Mouse (Mus musculus) lung, postnatal 25 days (tissue): ENCODE data around the gene Amz2.

ENCODE experiments used
- DNase-seq: peaks from one replicate; pipeline ENCODE4 v3.0.0; 2022; ENCODE audit warnings: low spot score

Amz2 gene

DNA sequence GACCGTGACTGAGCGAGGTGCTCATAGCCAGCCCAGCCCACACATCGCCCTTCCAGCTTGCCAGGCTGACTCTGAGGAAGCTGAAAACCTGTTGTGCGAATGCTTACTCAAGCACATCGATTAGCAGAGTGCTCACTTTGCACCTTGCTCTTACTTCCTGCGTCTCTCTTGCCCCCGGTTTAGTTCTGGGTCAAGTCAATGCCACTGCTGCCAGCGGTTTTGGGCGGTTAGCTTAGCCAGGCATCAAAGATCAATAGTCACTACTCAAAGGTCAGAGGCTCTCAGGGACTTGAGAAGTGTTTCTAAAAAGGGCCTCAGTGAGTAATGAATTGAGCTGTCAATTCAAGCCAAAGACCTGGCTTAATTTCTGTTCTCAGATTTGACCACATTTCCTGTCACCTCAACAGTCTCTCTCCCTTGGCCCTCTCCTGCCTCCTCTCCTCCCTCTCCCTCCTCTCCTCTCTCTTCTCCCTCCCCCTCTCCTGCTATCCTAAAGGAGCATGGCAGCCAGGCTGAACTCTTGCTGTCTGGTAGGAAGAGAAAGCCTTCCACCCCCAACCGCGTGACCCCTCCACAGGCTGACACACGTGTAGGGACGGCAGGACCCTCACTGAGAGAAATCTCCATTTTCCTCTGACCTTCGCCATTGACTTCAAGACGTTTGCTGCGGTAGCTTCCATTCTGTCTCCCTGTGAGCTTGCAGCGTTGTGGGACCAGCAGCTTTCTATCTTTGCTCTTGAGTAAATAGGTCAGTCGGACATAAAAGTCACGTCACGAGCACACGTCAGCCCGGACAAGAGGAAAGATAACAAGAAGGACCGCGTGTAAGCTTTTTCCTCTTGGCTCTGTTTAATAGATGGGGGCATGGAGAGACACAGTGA is 69.4 kb downstream of the Amz2 start:
- no peak for DNase-seq

- no peak for DNase-seq
Observed at GRCm38 (mm10) chr11:109495771-109496474, 70.2 kb downstream of the Amz2 start.

DNA sequence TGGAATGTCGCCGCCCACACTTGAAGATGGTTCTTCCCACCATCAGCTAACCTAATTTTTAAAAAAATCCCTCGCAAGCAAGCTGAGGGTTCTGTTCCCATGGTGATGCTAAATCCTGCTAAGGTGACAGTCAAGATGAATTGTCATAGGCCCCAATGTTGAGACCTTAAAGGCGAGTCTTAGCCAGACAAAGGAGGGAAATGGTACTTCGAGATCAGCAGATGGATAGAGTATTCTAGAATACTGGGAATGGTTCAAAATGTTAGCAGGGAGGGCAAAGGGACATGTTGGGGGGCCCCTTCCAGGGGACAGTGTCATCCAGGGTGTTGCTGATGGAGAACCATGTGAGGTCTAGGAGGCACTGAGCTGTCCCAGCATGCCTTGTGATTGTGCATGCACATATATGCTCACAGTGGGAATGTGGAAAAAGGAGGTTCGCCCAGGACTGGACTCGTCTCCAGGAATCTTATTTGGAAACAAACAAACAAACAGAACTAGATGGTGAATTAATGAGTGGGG is 70.8 kb downstream of the Amz2 start:
- no peak for DNase-seq

GRCm38 (mm10) chr11:109496996-109497714 is 71.4 kb downstream of the Amz2 start:
- DNase-seq, result no peak

GRCm38 (mm10) chr11:109497990-109498389 is 72.2 kb downstream of the Amz2 start:
- no peak for DNase-seq

DNA sequence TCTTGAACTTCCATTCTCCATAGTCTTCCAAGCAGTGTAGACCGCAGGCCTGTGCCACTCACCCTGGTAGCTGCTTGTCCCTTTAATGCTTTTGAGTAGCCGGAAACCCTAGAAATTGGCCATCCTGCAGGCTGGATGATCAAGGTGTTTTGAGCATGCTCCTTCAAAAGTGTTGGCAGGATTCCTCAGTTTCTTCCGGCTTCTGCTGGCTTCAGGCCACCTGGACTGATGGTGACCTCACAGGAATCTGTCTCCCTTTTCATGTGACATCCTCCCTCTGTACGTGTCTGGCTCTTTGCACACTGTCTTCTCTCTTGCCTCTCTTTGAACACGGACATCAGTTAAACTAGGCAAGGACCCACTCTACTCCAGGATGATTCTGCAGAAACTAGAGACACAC is 74.5 kb downstream of the Amz2 start:
- no peak for DNase-seq
